8 mouse cellular contexts compared by ENCODE assay signal in the genomic region with DNA sequence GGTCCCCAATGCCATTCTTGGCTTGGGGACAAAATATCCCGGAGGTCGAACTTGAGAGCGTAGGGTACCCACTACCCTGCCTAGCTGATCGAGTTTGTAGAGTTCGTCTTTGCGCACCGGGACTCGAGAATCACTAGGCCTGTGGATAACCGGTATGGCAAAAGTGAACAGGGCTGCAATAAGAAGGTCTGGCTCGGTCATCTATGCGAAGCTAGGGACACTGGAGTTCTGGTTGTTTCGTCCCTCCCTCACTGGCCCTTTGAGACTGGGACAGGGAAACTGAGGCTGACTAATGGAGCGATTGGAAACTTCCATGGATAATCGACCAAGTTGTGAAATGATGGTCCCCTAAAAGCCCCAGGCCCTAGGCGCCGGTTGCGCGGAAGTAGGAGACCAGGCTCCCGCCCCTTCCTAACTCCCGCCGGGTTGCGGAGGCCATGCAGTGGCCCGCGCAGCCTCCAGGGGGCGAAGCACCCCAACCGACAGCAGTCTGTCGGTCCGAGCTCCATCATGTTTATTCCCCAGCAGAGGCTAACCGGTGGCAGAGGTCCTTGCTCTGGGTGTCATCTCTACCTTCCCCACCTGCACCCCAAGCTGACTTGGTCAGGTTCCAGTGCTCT. TPM values are rescaled to one million over a fixed set of nuclear protein-coding genes. Genes with fewer than 3 reads are reported as not detected.
A peak's percentile ranks its signal among the peaks of the same experiment; 100 is the strongest.
DNase-seq lines count a peak whose midpoint lies in the region; ATAC-seq and TF ChIP-seq lines count a peak whose summit lies in the region.

No protein-coding gene starts in this region.

- no peaks in the 10 kb centered on the region for H3K27me3 ChIP-seq in limb, embryonic 14.5 days (ENCODE audit: control insufficient read depth, insufficient read depth, low read length)
- H3K27me3 ChIP-seq in midbrain, embryonic 14.5 days (ENCODE audit: control insufficient read depth, insufficient read depth, low read length), result no peaks in the 10 kb centered on the region

- intact Hi-C loops in gastrocnemius, postnatal 14 days (cut with DNase I; ENCODE audit: low total_unique reads), result loop anchor here (5.0 kb wide), 1 partner anchor 109 kb away; no protein-coding TSS in a partner anchor

- ATAC-seq in limb, embryonic 14.5 days (ENCODE audit: low FRiP score, low read depth), result peak; percentile 35; the same call in 1 of the 2 replicates
- ATAC-seq in midbrain, embryonic 14.5 days (ENCODE audit: low FRiP score, low TSS enrichment), result peak; percentile 4; the same call in 1 of the 2 replicates

- no peak for TF ChIP-seq POLR2A in cortical plate, adult 2 months (IDR thresholded peaks at IDR 0.05; ENCODE audit: extremely low read depth, insufficient read depth, low read length)
- TF ChIP-seq POLR2A in limb, embryonic 14.5 days (IDR thresholded peaks at IDR 0.05; ENCODE audit: borderline replicate concordance, extremely low read depth, insufficient read depth, insufficient read length), result 0 out of 2 replicates have a peak, but pooled peaks have one; percentile 25

- DNase-seq in right cerebral cortex, adult 18-20 months, result peak; percentile 49
- no peak for DNase-seq in right cerebral cortex, postnatal 36 days (ENCODE audit: low spot score in 2 of 2)
- DNase-seq in gastrocnemius, postnatal 14 days, result peak; percentile 86
- DNase-seq in induced T-regulatory cell, adult 2 months (ENCODE audit: low read depth), result peak; percentile 94
- DNase-seq in limb, embryonic 14.5 days (ENCODE audit: low spot score), result peak; percentile 75
- DNase-seq in midbrain, embryonic 14.5 days, result peak; percentile 79
- peak; percentile 89 to 92 for DNase-seq in spleen, postnatal 10 days (ENCODE audit: low spot score in 2 of 2)

- peak overlapping the region; percentile 34 for H3K9ac ChIP-seq in limb, embryonic 14.5 days (ENCODE audit: low read depth, low read length, severe bottlenecking)
- peak overlapping the region; percentile 71; the same call in 1 of the 2 replicates for H3K9ac ChIP-seq in midbrain, embryonic 14.5 days (replicated peaks; ENCODE audit: low read length)

- peaks cover 3% of the 10 kb centered on the region; the same call in 1 of the 2 replicates for H3K4me1 ChIP-seq in cortical plate, adult 2 months (ENCODE audit: control insufficient read depth, insufficient read depth, low read length)
- H3K4me1 ChIP-seq in limb, embryonic 14.5 days (ENCODE audit: control insufficient read depth, insufficient read depth, low read length), result peaks cover 31% of the 10 kb centered on the region
- peaks cover 30% of the 10 kb centered on the region for H3K4me1 ChIP-seq in midbrain, embryonic 14.5 days (ENCODE audit: control insufficient read depth, insufficient read depth, low read length)

- H3K36me3 ChIP-seq in limb, embryonic 14.5 days (ENCODE audit: control insufficient read depth, insufficient read depth, low read length), result peaks cover 11% of the 10 kb centered on the region
- H3K36me3 ChIP-seq in midbrain, embryonic 14.5 days (ENCODE audit: control insufficient read depth, insufficient read depth, low read length), result peaks cover 4% of the 10 kb centered on the region

- no peaks in the 10 kb centered on the region for H3K9me3 ChIP-seq in limb, embryonic 14.5 days (ENCODE audit: control insufficient read depth, low read length)
- H3K9me3 ChIP-seq in midbrain, embryonic 14.5 days (ENCODE audit: control insufficient read depth, low read length), result no peaks in the 10 kb centered on the region

- H3K4me3 ChIP-seq in cortical plate, adult 2 months (ENCODE audit: insufficient read depth, low read length), result peak overlapping the region; percentile 63
- H3K4me3 ChIP-seq in limb, embryonic 14.5 days (replicated peaks; ENCODE audit: low read length), result peak overlapping the region; percentile 86
- H3K4me3 ChIP-seq in midbrain, embryonic 14.5 days (replicated peaks; ENCODE audit: low read depth, low read length), result peak overlapping the region; percentile 80

- H3K27ac ChIP-seq in cortical plate, adult 2 months (ENCODE audit: insufficient read depth, low read length), result peak overlapping the region; percentile 47
- H3K27ac ChIP-seq in limb, embryonic 14.5 days (replicated peaks; ENCODE audit: low read depth, low read length), result peak overlapping the region; percentile 90
- H3K27ac ChIP-seq in midbrain, embryonic 14.5 days (replicated peaks; ENCODE audit: low read depth, low read length), result peak overlapping the region; percentile 81

- 2% methylated on average over 29 of the region's 29 CpGs for WGBS in limb, embryonic 14.5 days
- under 1% methylated on average over 29 of the region's 29 CpGs for WGBS in midbrain, embryonic 14.5 days

- H3K4me2 ChIP-seq in limb, embryonic 14.5 days (replicated peaks; ENCODE audit: low read depth, low read length, severe bottlenecking), result peak overlapping the region; percentile 91
- H3K4me2 ChIP-seq in midbrain, embryonic 14.5 days (ENCODE audit: low read length), result peak overlapping the region; percentile 91

- TF ChIP-seq CTCF in cortical plate, adult 2 months (IDR thresholded peaks at IDR 0.05; ENCODE audit: extremely low read depth, insufficient read depth, low read length), result peak; percentile 54

RNA-seq across cellular contexts. Expression of gene Klf16, which starts 1.1 kb away (rescaled TPM):
- polyA plus RNA-seq in cortical plate, adult 2 months (2012; rRNA removed), result 34.7 and 36.9 TPM in 2 replicates
- total RNA-seq in gastrocnemius, postnatal 14 days (2021), result 1 to 10 TPM; 2.1 to 2.7 TPM
- 18.9 and 26.9 TPM in 2 replicates for polyA plus RNA-seq in limb, embryonic 14.5 days (2012; rRNA removed)
- 11.0 and 11.5 TPM in 2 replicates for polyA plus RNA-seq in limb, embryonic 14.5 days (2014; fragmentation: Nextera tagmentation; extraction: Ambion mirVana)
- polyA plus RNA-seq in midbrain, embryonic 14.5 days (2014; fragmentation: Nextera tagmentation; extraction: Ambion mirVana), result 4.9 and 5.0 TPM in 2 replicates

RNA-seq across cellular contexts. Expression of gene Abhd17a, which starts 11.9 kb away (rescaled TPM):
- polyA plus RNA-seq in cortical plate, adult 2 months (2012; rRNA removed), result 329 and 330 TPM in 2 replicates
- total RNA-seq in gastrocnemius, postnatal 14 days (2021), result 10 to 100 TPM; 55.8 to 57.1 TPM
- polyA plus RNA-seq in limb, embryonic 14.5 days (2012; rRNA removed), result 116 and 173 TPM in 2 replicates
- polyA plus RNA-seq in limb, embryonic 14.5 days (2014; fragmentation: Nextera tagmentation; extraction: Ambion mirVana), result 129 and 132 TPM in 2 replicates
- 128 and 151 TPM in 2 replicates for polyA plus RNA-seq in midbrain, embryonic 14.5 days (2014; fragmentation: Nextera tagmentation; extraction: Ambion mirVana)

RNA-seq across cellular contexts. Expression of gene Rexo1, which starts 16.9 kb away (rescaled TPM):
- 44.7 and 45.0 TPM in 2 replicates for polyA plus RNA-seq in cortical plate, adult 2 months (2012; rRNA removed)
- 10 to 100 TPM in 1 of 2 experiments, 1 to 10 TPM in 1; 9.8 to 11.1 TPM for total RNA-seq in gastrocnemius, postnatal 14 days (2021)
- 56.4 and 79.5 TPM in 2 replicates for polyA plus RNA-seq in limb, embryonic 14.5 days (2012; rRNA removed)
- 27.9 and 32.4 TPM in 2 replicates for polyA plus RNA-seq in limb, embryonic 14.5 days (2014; fragmentation: Nextera tagmentation; extraction: Ambion mirVana)
- polyA plus RNA-seq in midbrain, embryonic 14.5 days (2014; fragmentation: Nextera tagmentation; extraction: Ambion mirVana), result 31.7 and 34.2 TPM in 2 replicates

RNA-seq across cellular contexts. Expression of gene Scamp4, which starts 24.4 kb away (rescaled TPM):
- polyA plus RNA-seq in cortical plate, adult 2 months (2012; rRNA removed), result 63.2 and 63.9 TPM in 2 replicates
- 10 to 100 TPM; 18.3 to 22.0 TPM for total RNA-seq in gastrocnemius, postnatal 14 days (2021)
- polyA plus RNA-seq in limb, embryonic 14.5 days (2012; rRNA removed), result 83.1 and 107 TPM in 2 replicates
- polyA plus RNA-seq in limb, embryonic 14.5 days (2014; fragmentation: Nextera tagmentation; extraction: Ambion mirVana), result 91.4 and 104 TPM in 2 replicates
- 62.1 and 67.6 TPM in 2 replicates for polyA plus RNA-seq in midbrain, embryonic 14.5 days (2014; fragmentation: Nextera tagmentation; extraction: Ambion mirVana)

RNA-seq across cellular contexts. Expression of gene Adat3, which starts 24.4 kb away (rescaled TPM):
- polyA plus RNA-seq in cortical plate, adult 2 months (2012; rRNA removed), result 4.0 and 4.3 TPM in 2 replicates
- 1 to 10 TPM; 1.2 to 1.5 TPM for total RNA-seq in gastrocnemius, postnatal 14 days (2021)
- 16.8 and 29.2 TPM in 2 replicates for polyA plus RNA-seq in limb, embryonic 14.5 days (2012; rRNA removed)
- 5.6 and 6.4 TPM in 2 replicates for polyA plus RNA-seq in limb, embryonic 14.5 days (2014; fragmentation: Nextera tagmentation; extraction: Ambion mirVana)
- polyA plus RNA-seq in midbrain, embryonic 14.5 days (2014; fragmentation: Nextera tagmentation; extraction: Ambion mirVana), result 4.9 and 5.0 TPM in 2 replicates

Comparison
In these comparisons a context has a peak if more than half of its experiments do, and no peak if none do; other contexts are left out.
1. DNase-seq: peak in right cerebral cortex, adult 18-20 months (single experiment), gastrocnemius, postnatal 14 days (single experiment), induced T-regulatory cell, adult 2 months (single experiment), limb, embryonic 14.5 days (single experiment), midbrain, embryonic 14.5 days (single experiment) and spleen, postnatal 10 days (2 of 2); none in right cerebral cortex, postnatal 36 days (0 of 2).
2. Peak in every context shown above with its lines, with median percentiles within 50 percentile points of each other: H3K27ac ChIP-seq and H3K4me3 ChIP-seq.